Mouse (Mus musculus): ENCODE measurements around the gene Elavl1. TPM values are rescaled to one million over a fixed set of nuclear protein-coding genes. Genes with fewer than 3 reads are reported as not detected.

The Elavl1 gene
- 30.0 and 36.5 TPM in 2 replicates for polyA plus RNA-seq (2012; rRNA removed; ENCODE audit: low replicate concordance)

DNA sequence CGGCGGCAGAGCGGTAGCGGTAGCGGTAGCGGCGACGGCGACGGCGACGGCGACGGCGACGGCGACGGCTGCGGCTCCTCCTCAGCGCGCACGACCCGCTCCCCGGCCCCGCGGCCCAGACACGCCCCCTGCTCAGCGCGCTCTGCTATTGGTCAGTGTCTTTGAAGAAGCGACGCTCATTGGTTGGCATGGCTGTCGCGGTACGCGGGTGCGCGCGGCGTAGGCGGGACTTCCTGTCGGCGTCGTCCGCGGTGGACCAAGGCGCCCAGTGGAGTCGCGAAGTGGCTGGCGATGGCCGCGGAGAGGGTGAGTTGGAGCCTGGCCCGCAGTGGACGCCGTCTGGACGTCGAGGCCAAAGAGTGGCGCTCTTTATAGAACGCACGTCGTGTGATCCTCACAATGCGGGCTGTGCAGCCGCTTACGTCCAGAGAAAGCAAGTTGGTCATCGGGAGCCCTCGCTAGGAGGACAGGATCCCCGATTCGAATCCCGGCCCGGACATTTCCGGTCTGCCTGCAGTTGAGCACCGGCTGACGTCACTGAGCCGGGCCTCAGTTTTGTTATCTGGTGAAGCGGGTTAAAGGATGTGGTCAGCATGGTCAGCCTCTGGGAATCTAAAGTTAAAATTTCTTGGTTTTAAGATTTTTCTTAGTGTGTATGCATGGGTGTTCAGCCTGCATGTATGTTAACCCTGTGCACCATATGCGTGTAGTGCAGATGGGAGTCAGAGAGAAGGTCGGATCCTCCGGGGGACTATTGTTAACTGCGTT is at the start of gene Elavl1, which contains the start of gene Ccl25:
Elavl1 (minus strand) TSS at position 431 of the 768 bp plus-strand sequence.
Ccl25 (plus strand) TSS at position 228 of the 768 bp plus-strand sequence.

DNA sequence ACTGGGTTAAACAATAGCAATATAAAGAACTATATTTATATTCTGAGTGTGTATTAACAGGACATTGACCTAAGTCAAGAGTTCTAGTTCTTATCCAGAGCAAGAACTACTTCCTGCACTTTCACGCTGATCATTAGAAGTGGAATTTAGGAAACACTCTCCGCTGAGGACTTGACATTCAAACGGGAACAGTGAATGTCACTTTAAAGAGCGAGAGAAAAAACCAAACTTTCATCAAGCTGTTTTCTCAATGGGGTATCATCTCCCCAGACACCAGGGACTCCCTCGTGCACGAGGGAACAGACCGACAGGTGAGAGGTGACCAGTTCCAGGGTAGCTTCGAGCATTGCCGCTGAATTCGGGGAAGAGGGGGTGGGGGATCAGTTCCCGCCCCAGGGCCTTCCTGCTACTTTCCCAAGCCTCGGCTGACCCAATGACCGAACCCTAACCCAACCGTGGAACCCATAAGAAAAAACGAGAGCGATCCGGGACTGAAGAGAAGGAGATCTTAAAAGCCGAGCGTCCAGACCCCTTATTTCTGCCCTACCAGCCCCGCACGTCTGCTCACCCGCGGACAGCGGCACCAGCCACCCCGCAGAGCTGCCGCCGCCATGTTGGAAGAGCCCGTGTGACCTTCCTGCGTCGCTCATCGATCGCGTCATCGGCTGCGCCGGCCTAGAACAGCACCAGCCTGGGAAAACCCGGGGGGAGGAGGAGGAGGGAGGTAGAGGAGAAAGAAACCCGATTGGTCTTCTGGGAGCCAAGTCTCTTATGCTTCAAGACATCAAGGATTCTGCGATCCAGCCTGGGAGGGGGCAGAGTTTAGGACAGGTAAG is 49.7 kb downstream of the Elavl1 start, which contains the start of gene Timm44:
Timm44 (minus strand) TSS at position 639 of the 836 bp plus-strand sequence.

DNA sequence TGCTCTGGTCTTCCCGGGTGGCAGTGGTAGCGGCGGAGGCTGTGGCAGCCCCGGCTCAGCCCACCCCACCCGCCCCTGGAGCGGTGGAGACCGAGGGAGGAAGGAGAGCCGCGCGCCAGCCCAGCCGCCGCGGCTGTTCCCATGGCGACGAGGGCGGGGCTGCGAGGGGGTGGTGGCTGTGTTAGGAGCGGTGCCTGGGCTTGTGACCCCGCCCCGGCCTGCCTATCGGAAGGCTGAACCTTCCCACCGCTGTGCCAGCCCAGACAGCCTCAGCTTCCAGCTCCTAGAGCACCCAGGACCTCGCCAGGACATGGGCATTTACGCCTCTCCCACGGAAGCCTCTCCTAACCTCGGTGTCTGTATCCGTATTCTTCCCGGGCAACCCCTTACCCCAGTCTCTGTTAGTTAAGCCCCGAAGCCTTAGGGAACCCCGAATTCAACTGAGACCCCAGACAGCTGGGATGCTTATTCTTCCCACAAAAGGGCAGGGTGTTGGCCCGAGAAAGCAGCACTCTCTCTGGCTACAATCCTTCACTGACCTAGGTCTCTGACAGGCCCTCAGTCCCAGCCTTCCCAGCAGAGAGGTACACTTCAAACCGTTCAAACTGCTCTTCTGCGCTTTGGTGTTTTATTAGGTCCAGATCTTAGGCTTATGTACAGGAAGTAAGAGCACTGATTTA is 65.9 kb downstream of the Elavl1 start, which contains the start of gene Ctxn1:
Ctxn1 (minus strand) TSS at position 150 of the 680 bp plus-strand sequence.

DNA sequence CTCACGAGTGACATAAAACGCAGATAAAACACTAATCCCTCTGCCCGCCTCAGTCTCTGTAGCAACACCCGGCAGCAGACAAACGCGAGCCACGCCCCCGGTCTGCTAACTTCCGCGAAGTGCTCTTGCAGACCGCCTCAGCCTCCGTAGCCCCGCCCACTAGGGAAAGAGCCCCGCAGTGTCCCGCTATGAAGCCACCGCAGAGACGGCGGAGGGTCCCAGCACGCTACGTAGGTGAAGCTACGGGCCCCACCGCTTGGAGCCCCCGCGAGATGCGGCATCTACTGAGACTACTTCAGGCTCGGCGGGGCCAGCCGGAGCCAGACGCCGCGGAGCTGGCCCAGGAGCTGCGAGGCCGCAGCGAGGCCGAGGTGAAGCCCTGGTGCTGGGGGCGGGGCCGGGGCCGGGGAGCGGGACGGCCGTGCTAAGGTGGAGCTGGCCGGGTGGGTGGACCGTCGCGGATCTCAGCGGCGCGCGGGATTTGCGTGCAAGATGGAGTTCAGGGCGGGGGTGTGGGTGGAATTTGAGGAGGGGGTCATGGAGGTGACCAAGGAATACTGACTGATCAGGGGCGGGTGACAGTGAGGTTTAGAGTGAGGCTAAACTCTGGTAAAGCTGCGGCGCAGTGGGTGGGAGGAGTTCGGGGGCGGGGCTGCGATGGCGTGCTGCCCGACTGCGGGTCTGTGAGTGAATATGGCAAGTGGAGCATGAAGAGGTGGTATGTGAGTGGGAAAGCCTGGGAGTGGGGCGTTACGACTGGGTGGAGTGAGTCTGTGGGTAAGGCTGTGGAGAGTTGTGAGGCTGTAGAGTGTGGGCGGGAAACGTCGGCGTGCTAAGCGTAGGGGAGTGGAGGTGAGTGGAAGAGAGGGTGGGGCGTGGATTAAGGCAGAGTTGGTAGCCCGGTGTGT is 72.0 kb downstream of the Elavl1 start, which contains the start of gene Snapc2:
Snapc2 (plus strand) TSS at position 147 of the 908 bp plus-strand sequence.

DNA sequence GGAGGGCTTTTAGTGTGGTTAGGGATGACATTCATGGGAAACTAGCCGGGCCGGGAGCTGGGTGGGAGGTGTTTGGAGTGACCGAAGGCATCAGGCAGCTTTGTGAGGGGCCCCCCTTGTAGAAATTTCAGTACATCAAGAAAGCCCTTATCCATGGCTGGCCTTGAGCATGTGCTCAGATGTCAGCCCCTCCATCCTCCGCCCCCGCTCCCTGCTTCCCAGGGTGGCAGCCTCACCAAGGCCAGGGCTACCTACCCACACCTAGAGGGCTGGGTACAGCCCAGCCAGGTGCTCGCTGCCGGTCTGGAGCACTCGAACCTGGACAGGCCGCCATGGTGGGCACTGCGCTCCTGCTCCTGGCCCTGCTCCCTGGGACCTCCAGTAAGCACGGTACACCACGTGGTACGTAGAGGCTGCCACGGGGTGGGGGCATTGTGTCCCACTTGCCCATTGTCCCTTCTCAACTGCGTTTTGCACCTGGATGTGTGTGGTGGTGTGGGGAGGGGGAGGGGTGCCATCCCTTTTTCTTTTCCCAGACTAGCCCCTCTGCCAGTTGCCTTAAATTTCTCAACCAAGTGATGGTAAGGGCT is 77.2 kb downstream of the Elavl1 start, which contains the start of gene Tgfbr3l:
Tgfbr3l (plus strand) TSS at position 264 of the 590 bp plus-strand sequence.

DNA sequence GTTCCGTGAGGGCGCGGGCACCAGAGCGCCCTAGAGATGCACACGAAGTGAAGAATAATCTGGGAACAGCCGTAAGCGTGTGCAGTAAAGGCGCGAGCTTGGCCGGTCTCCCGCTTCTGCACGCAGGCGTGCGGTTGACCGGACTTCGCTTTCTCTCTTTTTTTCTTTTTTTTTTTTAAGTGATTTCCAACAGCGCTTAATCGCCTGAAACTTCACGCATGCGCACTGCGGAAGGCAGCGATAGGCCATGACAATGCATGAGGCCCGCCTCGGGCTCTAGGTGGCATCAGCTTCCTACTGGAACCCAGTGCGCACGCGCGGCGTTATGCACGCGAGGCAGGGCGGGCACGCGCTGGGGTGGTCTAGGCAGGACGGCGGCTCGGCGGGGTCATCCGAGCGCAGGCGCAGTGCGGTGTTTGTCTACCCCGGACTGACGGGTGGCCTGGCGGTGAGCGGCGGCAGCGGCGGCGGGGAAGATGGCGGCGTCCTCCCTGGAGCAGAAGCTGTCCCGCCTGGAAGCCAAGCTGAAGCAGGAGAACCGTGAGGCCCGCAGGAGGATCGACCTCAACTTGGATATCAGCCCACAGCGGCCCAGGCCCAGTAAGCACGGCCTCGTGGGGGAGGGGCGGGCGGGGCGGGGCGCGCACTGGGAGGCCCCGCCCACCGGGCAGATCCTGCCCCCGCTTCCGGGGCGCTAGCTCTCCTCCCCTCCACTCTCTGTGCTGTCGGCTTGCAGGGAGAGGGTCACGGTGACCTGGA is 86.6 kb downstream of the Elavl1 start, which contains the start of the genes Map2k7 and Gm49320:
Map2k7 (plus strand) TSS at position 307 of the 759 bp plus-strand sequence.
Gm49320 (plus strand) TSS at position 432 of the 759 bp plus-strand sequence.

Other genes starting within 250 kb of the Elavl1 start
- 66.9 and 109 TPM in 2 replicates for gene Cd209f, start 219.6 kb downstream of the Elavl1 start, polyA plus RNA-seq (2012; rRNA removed; ENCODE audit: low replicate concordance)
- 86.2 and 103 TPM in 2 replicates for gene Cd209g, start 191.3 kb downstream of the Elavl1 start, polyA plus RNA-seq (2012; rRNA removed; ENCODE audit: low replicate concordance)
- gene Evi5l, start 158.8 kb downstream of the Elavl1 start, polyA plus RNA-seq (2012; rRNA removed; ENCODE audit: low replicate concordance) = 24.4 and 36.5 TPM in 2 replicates
- gene Prr36, start 108.0 kb downstream of the Elavl1 start, polyA plus RNA-seq (2012; rRNA removed; ENCODE audit: low replicate concordance) = 0.52 and 1.1 TPM in 2 replicates
- gene Lrrc8e, start 98.6 kb downstream of the Elavl1 start, polyA plus RNA-seq (2012; rRNA removed; ENCODE audit: low replicate concordance) = 1.6 TPM in 2 replicates
- 40.9 and 50.7 TPM in 2 replicates for gene Map2k7, start 86.7 kb downstream of the Elavl1 start, polyA plus RNA-seq (2012; rRNA removed; ENCODE audit: low replicate concordance)
- 4.8 and 6.2 TPM in 2 replicates for gene Gm49320, start 86.5 kb downstream of the Elavl1 start, polyA plus RNA-seq (2012; rRNA removed; ENCODE audit: low replicate concordance)
- 45.2 and 99.3 TPM in 2 replicates for gene Tgfbr3l, start 77.2 kb downstream of the Elavl1 start, polyA plus RNA-seq (2012; rRNA removed; ENCODE audit: low replicate concordance)
- gene Snapc2, start 72.3 kb downstream of the Elavl1 start, polyA plus RNA-seq (2012; rRNA removed; ENCODE audit: low replicate concordance) = 36.5 and 40.7 TPM in 2 replicates
- 11.0 and 12.4 TPM in 2 replicates for gene Ctxn1, start 66.1 kb downstream of the Elavl1 start, polyA plus RNA-seq (2012; rRNA removed; ENCODE audit: low replicate concordance)
- 57.5 and 88.0 TPM in 2 replicates for gene Timm44, start 49.5 kb downstream of the Elavl1 start, polyA plus RNA-seq (2012; rRNA removed; ENCODE audit: low replicate concordance)
- 2.4 and 5.1 TPM in 2 replicates for gene Ccl25, start 203 bp downstream of the Elavl1 start, polyA plus RNA-seq (2012; rRNA removed; ENCODE audit: low replicate concordance)
- 30.8 and 65.2 TPM in 2 replicates for gene Cers4, start 167.6 kb upstream of the Elavl1 start, polyA plus RNA-seq (2012; rRNA removed; ENCODE audit: low replicate concordance)